ENCODE assay signal across 14 mouse cellular contexts in genomic region chr12:27946866-27947459, GRCm38 (mm10).
DNase-seq lines count a peak whose midpoint lies in the region; ATAC-seq lines count a peak whose summit lies in the region.
"Had no signal": no experiment of that assay in that cellular context is flagged by ENCODE, and none has a peak within 500 bp of the region (broad histone marks: within the 10 kb centered on the region; RNA-seq: fewer than 3 reads in every experiment).

No protein-coding gene starts in this region.

- peak; percentile 62 for ATAC-seq in kidney, embryonic 14.5 days (ENCODE audit: low FRiP score, low TSS enrichment)
- ATAC-seq in hindbrain, embryonic 14.5 days (ENCODE audit: low FRiP score): no peak
- ATAC-seq in megakaryocyte progenitor cell, adult 5-6 weeks (replicated peaks; ENCODE audit: poor library complexity): no peak
- ATAC-seq: activated CD4-positive, CD25-positive, alpha-beta regulatory T cell, adult 4 months had no signal

- no peak overlapping the region for H3K4me3 ChIP-seq in kidney, embryonic 14.5 days (ENCODE audit: low read length)
- no peak overlapping the region for H3K4me3 ChIP-seq in hindbrain, embryonic 14.5 days (replicated peaks; ENCODE audit: low read length)
- H3K4me3 ChIP-seq: heart, embryonic 12.5 days; liver, embryonic 15.5 days; stomach, embryonic 15.5 days had no signal

- DNase-seq in kidney, adult 9 months: no peak
- DNase-seq in urinary bladder, postnatal 14 days (ENCODE audit: low spot score): peak; percentile 32
- DNase-seq in urinary bladder, adult 2 months (ENCODE audit: low spot score): no peak
- no peak for DNase-seq in hindbrain, embryonic 14.5 days (ENCODE audit: low spot score)
- no peak for DNase-seq in thymus, postnatal 4 days
- DNase-seq in adrenal gland, postnatal 14 days: no peak
- DNase-seq: B cell, adult 2 months; right cerebral cortex, postnatal 25 days had no signal

- no peaks in the 10 kb centered on the region for H3K27me3 ChIP-seq in kidney, embryonic 14.5 days (ENCODE audit: control insufficient read depth, insufficient read depth, low read length)
- no peaks in the 10 kb centered on the region for H3K27me3 ChIP-seq in hindbrain, embryonic 14.5 days (ENCODE audit: control insufficient read depth, insufficient read depth, low read length)
- H3K27me3 ChIP-seq: heart, embryonic 12.5 days; liver, embryonic 15.5 days; stomach, embryonic 15.5 days had no signal

- H3K4me1 ChIP-seq in kidney, embryonic 14.5 days (ENCODE audit: control insufficient read depth, insufficient read depth, low read length): peaks cover 12% of the 10 kb centered on the region; the same call in 1 of the 2 replicates
- peaks cover 27% of the 10 kb centered on the region for H3K4me1 ChIP-seq in hindbrain, embryonic 14.5 days (replicated peaks; ENCODE audit: control insufficient read depth, insufficient read depth, low read length)
- H3K4me1 ChIP-seq: liver, embryonic 15.5 days had no signal

- H3K36me3 ChIP-seq in kidney, embryonic 14.5 days (ENCODE audit: control insufficient read depth, insufficient read depth, low read length): no peaks in the 10 kb centered on the region
- no peaks in the 10 kb centered on the region for H3K36me3 ChIP-seq in hindbrain, embryonic 14.5 days (replicated peaks; ENCODE audit: control insufficient read depth, insufficient read depth)
- H3K36me3 ChIP-seq: heart, embryonic 12.5 days; liver, embryonic 15.5 days; stomach, embryonic 15.5 days had no signal

- peak overlapping the region; percentile 20; the same call in 1 of the 2 replicates for H3K27ac ChIP-seq in kidney, embryonic 14.5 days (ENCODE audit: low read depth, low read length)
- 0 out of 2 replicates have a peak overlapping the region, but pooled peaks have one; percentile 65 for H3K27ac ChIP-seq in hindbrain, embryonic 14.5 days
- H3K27ac ChIP-seq: liver, embryonic 15.5 days; stomach, embryonic 15.5 days had no signal

- 18% methylated on average over 7 of the region's 7 CpGs for WGBS in kidney, embryonic 14.5 days
- WGBS in hindbrain, embryonic 14.5 days: 34% methylated on average over 7 of the region's 7 CpGs

- H3K9me3 ChIP-seq in kidney, embryonic 14.5 days (ENCODE audit: control insufficient read depth, low read length): no peaks in the 10 kb centered on the region
- H3K9me3 ChIP-seq in hindbrain, embryonic 14.5 days (ENCODE audit: control insufficient read depth, low read length): no peaks in the 10 kb centered on the region
- H3K9me3 ChIP-seq: heart, embryonic 12.5 days; liver, embryonic 15.5 days; stomach, embryonic 15.5 days had no signal

- H3K9ac ChIP-seq in kidney, embryonic 14.5 days (ENCODE audit: low read depth, low read length): no peak overlapping the region
- no peak overlapping the region for H3K9ac ChIP-seq in hindbrain, embryonic 14.5 days
- H3K9ac ChIP-seq: heart, embryonic 12.5 days; liver, embryonic 15.5 days; stomach, embryonic 15.5 days had no signal

- H3K4me2 ChIP-seq in kidney, embryonic 14.5 days (replicated peaks; ENCODE audit: low read depth, low read length): no peak overlapping the region
- H3K4me2 ChIP-seq in hindbrain, embryonic 14.5 days (replicated peaks): no peak overlapping the region
- H3K4me2 ChIP-seq: heart, embryonic 12.5 days; liver, embryonic 15.5 days; stomach, embryonic 15.5 days had no signal
